Mouse (Mus musculus) left cerebral cortex, postnatal 10 days (tissue): ENCODE measurements around the gene Lrtm1. TPM values are rescaled to one million over a fixed set of nuclear protein-coding genes. Genes with fewer than 3 reads are reported as not detected.
A peak's percentile ranks its signal among the peaks of the same experiment; 100 is the strongest.

ENCODE experiments used
- DNase-seq, 2 experiments: peaks; one replicate each; pipeline ENCODE4 v3.0.0; 2021 to 2022; ENCODE audit warnings: low spot score in 2 of 2, mixed read lengths in 1 of 2; ENCODE audit errors: extremely low spot score in 1 of 2
- intact Hi-C: fragments of 180-260 bp; cut with DNase I; formaldehyde crosslinking; loops from one replicate; pipeline ENCODE4 v1.15.1; 2025
- total RNA-seq, 2 experiments: library from RNA; stranded (reverse); gene quantifications; 2 replicates each; pipeline ENCODE4 v1.2.3; 2021

Gene Lrtm1
- total RNA-seq: not detected

GRCm38 (mm10) chr14:29017883-29018282 lies at the start of gene Lrtm1:
Lrtm1 (plus strand) TSS chr14:29018208.
- no peak for DNase-seq
- intact Hi-C loops: no loop called here

- no peak for DNase-seq
These were observed 48.8 kb upstream of the Lrtm1 start for GRCm38 (mm10) chr14:28969247-28969646.

GRCm38 (mm10) chr14:28972620-28973019 lies 45.4 kb upstream of the Lrtm1 start:
- no peak for DNase-seq
- intact Hi-C loops: no loop called here

More at GRCm38 (mm10) chr14:28969247-28969646, 48.8 kb upstream of the Lrtm1 start:
- intact Hi-C loops: no loop called here

GRCm38 (mm10) chr14:28979230-28979629 lies 38.8 kb upstream of the Lrtm1 start:
- DNase-seq: no peak

GRCm38 (mm10) chr14:28980482-28980881 lies 37.5 kb upstream of the Lrtm1 start:
- intact Hi-C loops: no loop called here
- DNase-seq: no peak

More at GRCm38 (mm10) chr14:28979230-28979629, 38.8 kb upstream of the Lrtm1 start:
- intact Hi-C loops: no loop called here

GRCm38 (mm10) chr14:28984276-28984675 lies 33.7 kb upstream of the Lrtm1 start:
- DNase-seq: no peak
- intact Hi-C loops: no loop called here

GRCm38 (mm10) chr14:28988211-28988900 lies 29.7 kb upstream of the Lrtm1 start:
- intact Hi-C loops: no loop called here
- DNase-seq: no peak

- intact Hi-C loops: no loop called here
- DNase-seq: no peak
These were observed 21.4 kb upstream of the Lrtm1 start for GRCm38 (mm10) chr14:28996569-28996968.

GRCm38 (mm10) chr14:29005228-29005840 lies 12.7 kb upstream of the Lrtm1 start:
- no peak for DNase-seq
- intact Hi-C loops: no loop called here

GRCm38 (mm10) chr14:29009644-29010043 lies 8.4 kb upstream of the Lrtm1 start:
- intact Hi-C loops: no loop called here
- DNase-seq: no peak

GRCm38 (mm10) chr14:29013161-29013560 lies 4.8 kb upstream of the Lrtm1 start:
- intact Hi-C loops: no loop called here
- no peak for DNase-seq

GRCm38 (mm10) chr14:29014680-29015079 lies 3.3 kb upstream of the Lrtm1 start:
- no peak for DNase-seq
- intact Hi-C loops: no loop called here

- intact Hi-C loops: no loop called here
These were observed 2.1 kb upstream of the Lrtm1 start for GRCm38 (mm10) chr14:29015896-29016295.

GRCm38 (mm10) chr14:29018316-29019000 lies 450 bp downstream of the Lrtm1 start:
- no peak for DNase-seq
- intact Hi-C loops: no loop called here

More at GRCm38 (mm10) chr14:29015896-29016295, 2.1 kb upstream of the Lrtm1 start:
- DNase-seq: peak; percentile 24

GRCm38 (mm10) chr14:29021295-29021694 lies 3.3 kb downstream of the Lrtm1 start:
- no peak for DNase-seq
- intact Hi-C loops: no loop called here

GRCm38 (mm10) chr14:29023246-29023645 lies 5.2 kb downstream of the Lrtm1 start:
- DNase-seq: no peak
- intact Hi-C loops: no loop called here

- no peak for DNase-seq
- intact Hi-C loops: no loop called here
These were observed 7.3 kb downstream of the Lrtm1 start for GRCm38 (mm10) chr14:29025335-29025734.

GRCm38 (mm10) chr14:29027276-29027675 lies 9.3 kb downstream of the Lrtm1 start:
- intact Hi-C loops: no loop called here
- DNase-seq: no peak

GRCm38 (mm10) chr14:29028391-29029106 lies 10.5 kb downstream of the Lrtm1 start:
- DNase-seq: no peak
- intact Hi-C loops: no loop called here
